Mouse (Mus musculus) spleen, embryonic (tissue): Measurements from ENCODE around the gene Cacna2d3.

Experiments used
- CTCF ChIA-PET: fragments of 350-600 bp; sonication (Branson Sonifier 250); formaldehyde crosslinking; loops from one replicate; lab custom pipeline; 2022; lab: Charles Lee

Cacna2d3 gene

GRCm38 (mm10) chr14:29392851-29393250, 328.8 kb downstream of the Cacna2d3 start:
- CTCF ChIA-PET: interaction anchor here (0.5 kb wide), 1 partner anchor 46 kb away, joined by 7 read pairs; no protein-coding TSS in a partner anchor

GRCm38 (mm10) chr14:29391489-29391888, 330.2 kb downstream of the Cacna2d3 start:
- CTCF ChIA-PET: interaction anchor here (0.7 kb wide), 1 partner anchor 55 kb away, joined by 3 read pairs; no protein-coding TSS in a partner anchor

- CTCF ChIA-PET: no interaction called here
These were observed 333.9 kb downstream of the Cacna2d3 start for GRCm38 (mm10) chr14:29387761-29388160.

DNA sequence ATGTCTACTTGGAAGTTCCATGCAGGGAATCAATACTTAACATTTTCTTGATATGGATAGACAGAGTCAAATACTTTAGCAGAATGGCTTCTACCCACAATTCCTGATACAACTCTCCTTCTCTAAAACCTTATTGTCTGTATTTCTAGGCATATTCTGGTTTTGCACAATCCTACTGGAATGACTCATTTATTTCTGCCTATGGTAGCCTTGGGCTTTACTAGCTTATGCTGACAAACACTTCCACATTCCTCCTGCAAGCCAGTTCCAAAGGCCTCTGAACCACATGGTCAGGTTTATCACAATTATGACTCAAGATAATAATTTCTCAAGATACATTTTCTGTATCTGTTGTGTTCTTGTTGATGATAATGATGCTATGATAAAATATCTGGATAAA, 336.2 kb downstream of the Cacna2d3 start:
- CTCF ChIA-PET: no interaction called here

GRCm38 (mm10) chr14:29382786-29383185, 338.9 kb downstream of the Cacna2d3 start:
- CTCF ChIA-PET: no interaction called here

DNA sequence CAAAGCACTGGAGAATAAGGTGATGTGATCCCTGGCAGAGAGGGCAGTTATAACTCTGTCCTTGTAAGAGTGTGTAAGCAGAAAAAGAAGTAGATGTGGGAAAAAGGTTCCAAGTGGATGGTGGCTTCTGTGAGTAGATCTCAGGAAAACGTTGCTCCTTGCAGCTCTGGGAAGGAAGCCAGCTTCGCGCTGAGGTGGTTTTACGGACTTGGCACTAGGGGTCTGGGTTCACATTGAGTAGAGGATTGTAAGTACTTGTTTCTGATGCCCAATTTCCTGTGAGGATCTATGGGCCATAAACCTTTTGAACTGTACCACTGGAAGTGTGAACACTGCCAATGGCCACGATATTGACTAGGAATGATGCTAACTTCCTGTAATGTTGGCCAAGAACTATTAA, 354.8 kb downstream of the Cacna2d3 start:
- CTCF ChIA-PET: no interaction called here

GRCm38 (mm10) chr14:29362448-29362847, 359.2 kb downstream of the Cacna2d3 start:
- CTCF ChIA-PET: no interaction called here

GRCm38 (mm10) chr14:29350627-29351026, 371.0 kb downstream of the Cacna2d3 start:
- CTCF ChIA-PET: no interaction called here

DNA sequence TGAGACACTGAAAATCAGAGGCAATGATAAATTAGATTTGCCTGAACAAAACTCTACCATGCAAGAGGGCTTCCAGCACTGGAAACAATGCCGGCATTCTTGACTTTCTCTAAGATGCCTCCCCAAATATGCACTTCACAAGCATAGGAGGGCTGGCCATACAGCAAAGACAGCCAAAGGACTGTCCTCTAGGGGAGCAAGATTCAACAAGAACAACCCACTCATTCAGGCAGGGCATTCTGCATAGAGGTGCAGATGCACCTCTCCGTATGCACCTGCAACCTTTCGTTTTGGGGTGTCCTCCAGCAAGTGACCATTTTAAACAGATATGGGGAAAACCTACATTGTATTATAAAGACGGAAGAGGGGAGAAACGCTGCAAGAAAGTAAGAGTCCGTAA, 380.1 kb downstream of the Cacna2d3 start:
- CTCF ChIA-PET: no interaction called here

- CTCF ChIA-PET: no interaction called here
These were observed 380.9 kb downstream of the Cacna2d3 start for GRCm38 (mm10) chr14:29340728-29341127.

DNA sequence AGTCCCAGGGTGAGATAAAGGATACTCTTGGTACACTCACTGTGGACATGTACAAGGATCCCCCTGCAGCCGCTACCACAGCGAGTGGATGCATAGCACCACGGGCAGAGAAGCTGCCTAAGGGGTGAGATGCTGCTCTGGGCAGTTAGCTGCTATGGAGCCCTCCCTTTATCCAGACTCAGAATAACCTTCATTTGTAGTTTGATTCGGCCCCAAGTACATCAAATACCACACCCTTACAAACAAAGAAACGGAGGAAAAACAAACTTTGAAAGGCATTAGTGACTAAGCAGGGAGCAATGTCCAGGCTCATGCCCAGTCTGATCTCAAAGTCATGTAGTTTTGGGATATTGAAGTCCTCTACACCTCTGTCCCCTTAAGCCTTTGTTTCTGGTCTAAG, 386.8 kb downstream of the Cacna2d3 start:
- CTCF ChIA-PET: no interaction called here

GRCm38 (mm10) chr14:29334216-29334615, 387.4 kb downstream of the Cacna2d3 start:
- CTCF ChIA-PET: no interaction called here

GRCm38 (mm10) chr14:29324430-29324782, 397.3 kb downstream of the Cacna2d3 start:
- CTCF ChIA-PET: no interaction called here

GRCm38 (mm10) chr14:29323718-29324429, 397.8 kb downstream of the Cacna2d3 start:
- CTCF ChIA-PET: no interaction called here

DNA sequence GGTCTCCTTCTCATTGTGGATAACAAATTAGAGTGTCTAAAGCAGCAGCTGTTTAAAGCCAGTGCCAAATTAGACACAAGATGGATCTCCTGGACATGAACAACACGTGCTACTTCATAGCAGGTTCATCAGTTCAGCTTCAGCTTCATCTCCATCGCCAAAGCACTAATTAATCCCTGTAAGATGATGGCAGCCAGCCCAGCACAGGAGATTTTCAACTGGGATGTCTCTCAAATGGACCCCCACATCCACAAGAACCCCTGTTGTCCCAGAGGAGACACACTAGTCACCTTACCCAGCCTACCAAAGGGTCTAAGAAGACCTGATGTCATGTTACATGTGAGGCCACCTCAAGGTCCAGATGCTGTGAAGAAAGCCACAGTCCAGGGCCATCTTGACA, 408.2 kb downstream of the Cacna2d3 start:
- CTCF ChIA-PET: no interaction called here

- CTCF ChIA-PET: no interaction called here
These were observed 416.0 kb downstream of the Cacna2d3 start for GRCm38 (mm10) chr14:29305623-29306022.

DNA sequence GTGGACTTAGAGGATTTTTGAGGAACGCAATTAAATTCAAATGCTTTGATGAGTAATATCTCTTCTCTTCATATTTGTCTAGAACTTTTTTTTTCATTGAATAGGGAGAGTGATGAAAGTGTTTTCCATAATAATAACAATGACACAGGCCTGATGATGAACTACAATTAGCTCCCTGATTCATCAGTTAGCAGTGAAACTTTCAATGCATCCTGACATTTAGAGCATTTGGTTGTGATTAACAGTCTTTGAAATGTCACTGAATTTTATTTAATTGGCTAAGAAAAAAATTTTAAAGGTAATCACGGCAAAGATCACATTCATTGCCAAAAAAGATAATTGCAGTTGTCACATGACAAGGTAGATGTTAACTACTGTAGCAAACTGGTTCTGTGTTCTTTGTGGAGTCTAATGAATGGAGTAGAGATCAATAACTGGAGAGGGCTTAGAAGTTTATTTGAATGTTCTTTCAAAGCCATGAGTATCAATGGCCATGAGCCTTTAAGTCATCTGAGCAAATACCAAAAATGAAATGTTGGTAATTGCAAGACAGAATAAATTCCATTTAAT, 425.4 kb downstream of the Cacna2d3 start:
- CTCF ChIA-PET: no interaction called here

DNA sequence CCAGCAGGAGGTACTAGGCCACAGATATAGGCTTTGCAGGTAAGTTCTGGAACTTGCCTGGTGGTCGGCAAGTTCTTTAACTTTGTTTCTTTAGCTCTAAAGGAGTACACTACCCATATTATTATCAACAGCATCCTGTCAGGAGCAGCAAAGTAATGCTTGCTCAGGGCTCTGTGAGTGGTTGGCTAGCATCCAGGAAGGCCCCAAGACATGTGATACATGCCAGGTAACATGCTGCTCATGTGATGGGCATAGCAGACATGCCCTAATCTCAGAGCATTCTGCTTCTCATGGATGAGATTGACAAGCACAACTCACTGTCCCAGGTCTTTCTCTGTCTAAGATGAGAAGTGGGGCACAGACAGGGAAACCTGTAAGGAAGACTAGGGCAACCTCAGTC, 442.8 kb downstream of the Cacna2d3 start:
- CTCF ChIA-PET: no interaction called here

- CTCF ChIA-PET: no interaction called here
These were observed 443.3 kb downstream of the Cacna2d3 start for GRCm38 (mm10) chr14:29278401-29278800.

DNA sequence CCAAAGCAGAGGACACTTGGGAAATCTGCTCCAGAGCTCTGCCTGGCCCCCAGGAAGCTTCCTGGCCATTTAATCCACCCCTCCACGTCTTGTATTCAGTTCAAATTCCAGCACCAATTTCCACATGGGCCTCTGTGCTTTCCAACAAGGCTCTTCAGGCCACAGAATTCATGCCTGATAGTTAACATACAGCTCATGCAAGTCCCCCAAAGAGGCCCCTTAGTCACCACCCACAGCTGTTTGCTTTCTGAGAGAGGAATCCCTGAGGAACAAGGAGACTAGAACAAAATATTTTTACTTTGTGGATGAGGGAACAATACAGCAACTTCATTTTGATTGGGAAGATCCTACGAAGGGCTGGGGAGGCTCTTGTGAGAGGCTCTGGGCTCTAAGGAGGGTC, 444.0 kb downstream of the Cacna2d3 start:
- CTCF ChIA-PET: no interaction called here

- CTCF ChIA-PET: no interaction called here
These were observed 447.8 kb downstream of the Cacna2d3 start for GRCm38 (mm10) chr14:29273890-29274289.

DNA sequence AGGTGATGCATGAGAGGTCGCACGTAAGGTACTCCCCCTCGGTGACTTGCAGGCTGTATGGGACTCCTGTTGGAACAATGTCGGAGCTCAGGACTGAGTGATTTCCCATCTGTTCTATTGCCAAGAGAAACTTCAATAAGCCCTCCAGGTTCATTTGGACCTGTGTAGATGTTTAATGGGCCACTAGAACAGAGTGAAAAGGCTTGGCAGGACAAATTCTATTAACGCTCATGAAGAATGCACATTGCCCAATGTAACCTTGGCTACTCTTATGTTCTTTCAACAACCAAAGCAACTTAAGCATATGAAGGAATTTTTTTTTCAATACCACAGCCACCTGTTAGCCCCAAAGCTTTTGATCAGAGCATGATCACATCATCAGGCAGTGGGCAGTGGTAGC, 451.1 kb downstream of the Cacna2d3 start:
- CTCF ChIA-PET: no interaction called here

- CTCF ChIA-PET: no interaction called here
These were observed 451.8 kb downstream of the Cacna2d3 start for GRCm38 (mm10) chr14:29269816-29270215.

DNA sequence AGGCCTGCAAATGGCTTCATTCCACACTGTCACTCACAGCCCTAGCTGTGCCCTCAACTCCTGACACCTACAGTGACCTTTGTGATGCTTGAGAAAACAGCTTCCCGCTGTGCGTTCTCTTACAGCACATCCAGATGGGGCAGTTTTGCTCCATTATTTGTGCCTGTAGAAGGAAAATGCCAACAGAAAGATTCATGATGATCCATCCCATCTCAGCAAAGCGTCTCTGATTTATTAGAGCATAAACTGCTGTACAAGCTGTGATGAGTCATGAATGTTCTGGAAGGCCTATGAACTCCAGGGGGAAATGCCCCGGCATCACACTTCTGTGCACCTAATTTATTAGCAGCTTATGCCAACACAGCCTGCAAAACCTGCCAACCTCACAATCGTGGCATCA, 453.1 kb downstream of the Cacna2d3 start:
- CTCF ChIA-PET: no interaction called here
